Mouse (Mus musculus) testis, adult 2 months (tissue): ENCODE data around the gene Retreg1.

ENCODE experiments used
- CTCF ChIP-seq: fragments of 200-500 bp; IDR thresholded peaks from 2 replicates; pipeline ENCODE4 v1.5.1; 2012; ENCODE audit warnings: low read depth, mild to moderate bottlenecking, inconsistent platforms, low read length, moderate library complexity; ENCODE audit not compliant: control insufficient read depth, insufficient read depth, insufficient replicate concordance
- POLR2A ChIP-seq: fragments of 200-500 bp; IDR thresholded peaks from 2 replicates; pipeline ENCODE4 v1.6.1; 2012; ENCODE audit warnings: low read depth, mild to moderate bottlenecking, inconsistent platforms, low read length, moderate library complexity; ENCODE audit not compliant: control insufficient read depth

DNA sequence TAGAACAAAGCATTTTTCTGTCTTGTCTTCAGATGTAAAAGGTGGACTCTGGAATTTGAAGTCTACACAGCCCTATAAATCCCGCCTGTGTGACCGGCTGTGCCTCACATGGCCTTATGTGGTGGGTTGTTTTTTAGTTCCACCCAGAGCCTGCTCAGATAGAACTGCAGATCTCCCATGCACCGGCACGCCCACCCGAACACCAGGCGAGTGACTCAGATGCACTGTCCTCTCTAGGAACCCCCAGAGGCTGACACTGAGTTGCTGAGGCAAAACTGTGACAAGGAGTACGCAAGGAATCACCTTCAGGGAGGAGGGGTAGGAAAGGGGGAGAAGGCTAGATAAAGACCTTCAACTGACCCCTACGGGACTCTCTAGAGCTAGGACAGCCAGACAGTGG is 85.0 kb downstream of the Retreg1 start:
- TF ChIP-seq POLR2A (no peak), CTCF (no peak)
